Mouse (Mus musculus): Measurements from ENCODE around the gene Smo.

Smo gene

GRCm38 (mm10) chr6:29735336-29735688, at the start of gene Smo:
TSS of gene Smo (plus strand) at chr6:29735503.
- peak; percentile 49 for DNase-seq

GRCm38 (mm10) chr6:29685952-29686351, 49.4 kb upstream of the Smo start:
- no peak for DNase-seq

GRCm38 (mm10) chr6:29689458-29689857, 45.8 kb upstream of the Smo start:
- DNase-seq = no peak

- peak; percentile 93 for DNase-seq
Observed at GRCm38 (mm10) chr6:29693953-29694352, 41.4 kb upstream of the Smo start, which contains the start of gene Tspan33. TSS of gene Tspan33 (plus strand) at chr6:29694222.

GRCm38 (mm10) chr6:29694375-29695289, 40.7 kb upstream of the Smo start:
- DNase-seq = no peak

- peak; percentile 34 for DNase-seq
Observed at GRCm38 (mm10) chr6:29695290-29695674, 40.0 kb upstream of the Smo start.

GRCm38 (mm10) chr6:29695975-29696374, 39.3 kb upstream of the Smo start:
- DNase-seq = no peak

GRCm38 (mm10) chr6:29697139-29697538, 38.2 kb upstream of the Smo start:
- no peak for DNase-seq

- DNase-seq = no peak
Observed at GRCm38 (mm10) chr6:29697548-29697947, 37.8 kb upstream of the Smo start.

- DNase-seq = no peak
Observed at GRCm38 (mm10) chr6:29699085-29699745, 36.1 kb upstream of the Smo start.

- no peak for DNase-seq
Observed at GRCm38 (mm10) chr6:29701051-29701450, 34.3 kb upstream of the Smo start.

GRCm38 (mm10) chr6:29702126-29702525, 33.2 kb upstream of the Smo start:
- DNase-seq = no peak

- no peak for DNase-seq
Observed at GRCm38 (mm10) chr6:29704143-29704542, 31.2 kb upstream of the Smo start.

GRCm38 (mm10) chr6:29707902-29708301, 27.4 kb upstream of the Smo start:
- no peak for DNase-seq

- DNase-seq = no peak
Observed at GRCm38 (mm10) chr6:29711318-29711717, 24.0 kb upstream of the Smo start.

- no peak for DNase-seq
Observed at GRCm38 (mm10) chr6:29712011-29712584, 23.2 kb upstream of the Smo start.

GRCm38 (mm10) chr6:29716624-29717365, 18.5 kb upstream of the Smo start:
- peak; percentile 57 for DNase-seq

GRCm38 (mm10) chr6:29717541-29717940, 17.8 kb upstream of the Smo start:
- DNase-seq = no peak

GRCm38 (mm10) chr6:29717952-29718521, 17.3 kb upstream of the Smo start:
- DNase-seq = peak; percentile 51

GRCm38 (mm10) chr6:29718894-29719329, 16.4 kb upstream of the Smo start:
- DNase-seq = peak; percentile 72

- DNase-seq = no peak
Observed at GRCm38 (mm10) chr6:29721890-29722289, 13.4 kb upstream of the Smo start.

- DNase-seq = no peak
Observed at GRCm38 (mm10) chr6:29726576-29727200, 8.6 kb upstream of the Smo start.
